Mouse (Mus musculus) lung, embryonic 14.5 days (tissue): ENCODE results near the gene Ramp3. TPM values are rescaled to one million over a fixed set of nuclear protein-coding genes. Genes with fewer than 3 reads are reported as not detected.

Experiments used
- ATAC-seq: fragments of 200-750 bp; cut with Nextera tagmentation; 2 replicates; pipeline ENCODE4 v1.8.0; 2017; ENCODE audit warnings: mild to moderate bottlenecking, moderate TSS enrichment, moderate library complexity; ENCODE audit not compliant: insufficient read depth
- DNase-seq: peaks from one replicate; pipeline ENCODE4 v3.0.0-alpha.2; 2015
- H3K27ac ChIP-seq: fragments of 300-500 bp; sonication (generic); 2 replicates; pipeline ENCODE4 v1.5.1; 2014; ENCODE audit warnings: low read depth, mild to moderate bottlenecking, moderate library complexity
- H3K27me3 ChIP-seq: fragments of 300-500 bp; sonication (generic); 2 replicates; pipeline ENCODE4 v1.6.1; 2014; ENCODE audit warnings: low read length, control low read depth; ENCODE audit not compliant: insufficient read depth
- H3K36me3 ChIP-seq: fragments of 300-500 bp; sonication (generic); 2 replicates; pipeline ENCODE4 v1.6.1; 2014; ENCODE audit warnings: control low read depth; ENCODE audit not compliant: insufficient read depth
- H3K4me1 ChIP-seq: fragments of 300-500 bp; sonication (generic); 2 replicates; pipeline ENCODE4 v1.6.1; 2014; ENCODE audit warnings: antibody characterized with exemption, control low read depth; ENCODE audit not compliant: insufficient read depth
- H3K4me2 ChIP-seq: fragments of 300-500 bp; sonication (generic); 2 replicates; pipeline ENCODE4 v1.6.1; 2014; ENCODE audit warnings: mild to moderate bottlenecking
- H3K4me3 ChIP-seq: fragments of 300-500 bp; sonication (generic); 2 replicates; pipeline ENCODE4 v1.5.1; 2014; ENCODE audit warnings: low read depth, low read length
- H3K9ac ChIP-seq: fragments of 300-500 bp; sonication (generic); 2 replicates; pipeline ENCODE4 v1.6.1; 2014
- H3K9me3 ChIP-seq: fragments of 300-500 bp; sonication (generic); 2 replicates; pipeline ENCODE4 v1.6.1; 2016; ENCODE audit warnings: low read depth, low read length, control low read depth
- CTCF ChIP-seq: IDR thresholded peaks from 2 replicates; pipeline ENCODE4 v1.5.1; 2016; ENCODE audit warnings: antibody characterized with exemption, low read depth
- WGBS: fragments of 180-500 bp; shearing (Covaris S2); extraction: QIAGEN DNeasy Blood & Tissue Kit; methylation state at CpG from one replicate; pipeline ENCODE4 v1.1.7; 2014; 5-methylcytosine and 5-hydroxymethylcytosine counted together
- polyA plus RNA-seq: library from polyadenylated mRNA; unstranded; fragments of >200 nt; fragmentation: Nextera tagmentation; extraction: Ambion mirVana; gene quantifications from 2 replicates; pipeline ENCODE4 v1.2.1, GENCODE M21; 2014

The Ramp3 gene
- polyA plus RNA-seq, 1 experiment from 2014 or later = 1.9 TPM

DNA sequence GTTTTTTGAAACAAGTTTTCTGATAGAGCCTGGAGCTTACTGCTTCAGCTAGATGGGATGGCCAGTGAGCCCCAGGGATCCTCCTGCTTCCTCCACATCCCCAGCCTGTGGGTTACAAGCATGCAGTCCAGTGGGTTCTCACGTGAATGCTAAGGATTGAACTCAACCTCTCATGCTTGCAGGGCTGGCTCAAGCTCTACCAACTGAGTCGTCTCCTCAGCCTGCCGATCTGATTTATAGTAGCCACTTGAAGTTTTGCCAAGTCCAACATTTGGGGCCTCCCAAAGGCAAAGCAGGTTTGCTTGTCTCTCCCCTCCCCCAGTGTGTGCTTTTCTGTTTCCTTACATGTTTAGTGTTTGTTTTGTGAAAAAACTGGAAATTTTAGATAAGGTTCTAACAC lies 43.9 kb downstream of the Ramp3 start:
- Histone ChIP-seq H3K9me3 (no peaks in the 10 kb centered on the region; the same call in 1 of the 2 replicates), H3K4me1 (no peaks in the 10 kb centered on the region), H3K9ac (no peak overlapping the region), H3K27me3 (no peaks in the 10 kb centered on the region), H3K36me3 (no peaks in the 10 kb centered on the region), H3K4me3 (no peak overlapping the region), H3K4me2 (no peak overlapping the region), H3K27ac (no peak overlapping the region)
- WGBS = 43% methylated on average over 3 of the region's 3 CpGs
- DNase-seq (peak; percentile 30), ATAC-seq (no peak)
- no peak for TF ChIP-seq CTCF

DNA sequence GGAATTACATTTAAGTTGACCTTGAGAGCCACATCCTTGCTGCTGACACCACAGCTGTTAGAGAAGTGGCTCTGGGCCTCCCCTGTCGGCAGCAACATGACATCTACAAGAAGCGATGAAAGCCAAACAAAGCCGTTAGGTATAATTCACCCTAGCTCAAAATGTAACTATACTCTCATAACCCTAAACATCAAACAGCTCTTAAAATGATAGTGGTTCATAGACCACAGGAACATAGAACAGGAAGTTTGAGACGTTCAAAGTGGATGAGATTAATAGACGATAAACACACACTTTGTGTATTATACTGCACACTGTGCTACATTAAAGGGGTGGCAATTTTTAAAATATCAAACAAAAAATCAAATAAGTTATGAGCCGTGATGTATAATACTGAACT lies 46.5 kb downstream of the Ramp3 start:
- no peaks in the 10 kb centered on the region for H3K36me3 ChIP-seq
- DNase-seq (no peak), ATAC-seq (no peak)
- H3K4me1 ChIP-seq = no peaks in the 10 kb centered on the region
- 68% methylated on average over 6 of the region's 6 CpGs for WGBS
- H3K4me2 ChIP-seq = no peak overlapping the region
- no peak overlapping the region for H3K4me3 ChIP-seq
- no peak overlapping the region for H3K9ac ChIP-seq
- no peaks in the 10 kb centered on the region; the same call in 1 of the 2 replicates for H3K9me3 ChIP-seq
- no peak overlapping the region for H3K27ac ChIP-seq
- H3K27me3 ChIP-seq = no peaks in the 10 kb centered on the region
- TF ChIP-seq CTCF = no peak

DNA sequence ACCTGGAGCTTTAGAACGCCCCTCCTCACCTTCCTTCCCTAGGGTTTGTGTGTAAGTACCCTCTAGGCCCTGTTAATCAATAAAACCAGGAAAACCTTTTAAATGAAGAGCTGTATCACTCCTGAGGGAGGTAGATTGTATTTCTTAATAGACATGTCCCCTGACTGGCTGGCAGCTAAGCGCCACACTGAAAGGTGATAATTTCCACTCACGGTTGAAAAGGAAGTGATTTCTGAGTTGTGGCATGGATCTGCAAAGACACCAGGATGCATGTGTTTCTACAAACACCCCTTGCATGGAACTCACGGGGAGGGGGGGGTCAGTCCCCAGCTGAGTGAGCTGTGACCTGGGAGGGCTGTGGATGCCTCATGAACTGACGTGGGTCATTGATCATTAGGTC lies 47.2 kb downstream of the Ramp3 start:
- ATAC-seq (no peak), DNase-seq (no peak)
- no peak for TF ChIP-seq CTCF
- Histone ChIP-seq H3K36me3 (no peaks in the 10 kb centered on the region), H3K9me3 (no peaks in the 10 kb centered on the region; the same call in 1 of the 2 replicates), H3K4me3 (no peak overlapping the region), H3K27ac (no peak overlapping the region), H3K4me2 (no peak overlapping the region), H3K9ac (no peak overlapping the region), H3K27me3 (no peaks in the 10 kb centered on the region), H3K4me1 (no peaks in the 10 kb centered on the region)
- 67% methylated on average over 5 of the region's 5 CpGs for WGBS

DNA sequence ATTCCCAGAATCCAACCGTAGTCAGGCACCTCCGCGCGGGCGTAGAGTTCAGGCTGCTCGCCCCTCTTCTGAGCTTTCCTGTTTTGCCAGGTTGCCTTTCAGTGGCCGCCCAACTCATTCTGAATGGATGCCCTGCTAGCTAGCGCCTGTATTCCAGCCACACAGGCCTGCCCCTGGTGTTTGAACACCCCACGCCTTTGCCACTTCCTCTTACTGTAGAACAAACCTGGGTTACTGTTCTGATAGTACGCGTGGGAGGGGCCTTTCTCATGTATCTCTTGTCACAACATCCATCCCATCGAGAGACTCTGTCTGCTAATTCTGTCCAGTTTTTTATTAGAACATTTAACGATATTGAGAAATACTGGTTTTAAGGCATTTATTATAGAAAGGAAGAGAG lies 48.5 kb downstream of the Ramp3 start:
- H3K4me1 ChIP-seq = no peaks in the 10 kb centered on the region
- ATAC-seq = no peak
- no peaks in the 10 kb centered on the region for H3K27me3 ChIP-seq
- no peaks in the 10 kb centered on the region for H3K36me3 ChIP-seq
- no peak overlapping the region for H3K27ac ChIP-seq
- no peaks in the 10 kb centered on the region; the same call in 1 of the 2 replicates for H3K9me3 ChIP-seq
- no peak overlapping the region for H3K9ac ChIP-seq
- 89% methylated on average over 13 of the region's 13 CpGs for WGBS
- no peak for TF ChIP-seq CTCF
- no peak for DNase-seq
- no peak overlapping the region for H3K4me3 ChIP-seq
- no peak overlapping the region for H3K4me2 ChIP-seq

DNA sequence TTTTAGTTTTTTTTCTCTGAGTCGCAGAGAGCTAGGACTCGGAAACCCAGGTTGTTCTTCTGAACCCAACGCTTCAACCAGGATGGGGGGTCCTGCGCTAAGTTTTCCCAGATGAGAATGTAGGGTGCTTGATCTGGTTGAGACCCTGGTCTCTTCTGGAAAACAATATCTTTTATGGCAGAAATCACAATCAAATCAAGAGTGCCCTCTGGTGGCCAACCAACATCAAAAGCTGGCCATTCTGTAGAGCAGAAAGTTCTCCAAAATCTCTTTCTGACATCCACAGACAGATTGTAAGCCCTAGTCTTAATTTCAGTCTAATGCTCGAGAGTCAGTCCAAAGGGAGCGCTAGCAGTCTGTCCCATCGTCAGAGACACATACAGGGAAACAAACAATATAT lies 50.1 kb downstream of the Ramp3 start:
- 90% methylated on average over 7 of the region's 7 CpGs for WGBS
- ATAC-seq = no peak
- H3K27ac ChIP-seq = no peak overlapping the region

DNA sequence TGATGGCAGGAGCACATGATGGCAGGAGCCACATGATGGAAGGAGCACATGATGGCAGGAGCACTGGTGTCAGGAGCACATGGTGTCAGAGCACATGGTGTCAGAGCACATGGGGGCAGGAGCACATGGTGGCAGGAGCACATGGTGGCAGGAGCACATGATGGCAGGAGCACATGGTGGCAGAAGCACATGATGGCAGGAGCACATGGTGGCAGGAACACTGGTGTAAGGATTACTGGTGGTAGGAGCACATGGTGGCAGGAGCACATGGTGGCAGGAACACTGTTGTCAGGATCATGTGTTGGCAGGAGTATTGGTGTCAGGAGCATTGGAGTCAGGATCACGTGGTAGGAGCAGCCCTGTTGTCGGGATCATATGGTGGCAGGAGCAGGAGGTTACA lies 52.1 kb downstream of the Ramp3 start:
- ATAC-seq (no peak), DNase-seq (no peak)
- Histone ChIP-seq H3K36me3 (no peaks in the 10 kb centered on the region), H3K9me3 (no peaks in the 10 kb centered on the region; the same call in 1 of the 2 replicates), H3K9ac (no peak overlapping the region), H3K27ac (no peak overlapping the region), H3K4me2 (no peak overlapping the region), H3K27me3 (no peaks in the 10 kb centered on the region), H3K4me1 (no peaks in the 10 kb centered on the region), H3K4me3 (no peak overlapping the region)
- 65% methylated on average over 2 of the region's 2 CpGs for WGBS
- TF ChIP-seq CTCF = no peak

More for the DNA sequence above, 50.1 kb downstream of the Ramp3 start:
- Histone ChIP-seq H3K4me1 (no peaks in the 10 kb centered on the region), H3K9me3 (no peaks in the 10 kb centered on the region; the same call in 1 of the 2 replicates), H3K4me2 (no peak overlapping the region), H3K36me3 (no peaks in the 10 kb centered on the region), H3K9ac (no peak overlapping the region), H3K27me3 (no peaks in the 10 kb centered on the region), H3K4me3 (no peak overlapping the region)
- DNase-seq = no peak
- no peak for TF ChIP-seq CTCF

DNA sequence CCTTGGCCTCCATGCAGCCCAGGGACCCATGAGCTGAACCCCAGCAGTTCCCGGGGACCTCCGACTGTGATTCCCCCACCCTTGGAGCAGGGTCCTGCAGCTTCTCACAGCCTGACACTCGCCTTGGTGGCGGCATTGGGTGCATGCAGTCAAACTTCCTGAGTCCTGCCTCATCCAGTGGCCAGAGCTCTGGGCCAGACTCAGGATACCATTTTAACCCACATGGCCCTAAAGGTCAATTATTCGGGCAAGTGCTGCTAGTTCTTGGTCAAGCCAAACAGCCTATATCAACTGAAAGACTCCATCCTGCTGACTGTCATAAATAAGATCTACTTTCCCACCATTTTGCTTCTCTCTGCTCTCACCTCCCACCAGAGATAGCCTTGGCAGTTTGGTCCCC lies 62.4 kb downstream of the Ramp3 start:
- Histone ChIP-seq H3K4me2 (no peak overlapping the region), H3K9me3 (no peaks in the 10 kb centered on the region), H3K27ac (no peak overlapping the region), H3K4me1 (no peaks in the 10 kb centered on the region), H3K36me3 (no peaks in the 10 kb centered on the region), H3K27me3 (no peaks in the 10 kb centered on the region), H3K9ac (no peak overlapping the region), H3K4me3 (no peak overlapping the region)
- no peak for TF ChIP-seq CTCF
- 77% methylated on average over 5 of the region's 5 CpGs for WGBS
- DNase-seq (no peak), ATAC-seq (no peak)

DNA sequence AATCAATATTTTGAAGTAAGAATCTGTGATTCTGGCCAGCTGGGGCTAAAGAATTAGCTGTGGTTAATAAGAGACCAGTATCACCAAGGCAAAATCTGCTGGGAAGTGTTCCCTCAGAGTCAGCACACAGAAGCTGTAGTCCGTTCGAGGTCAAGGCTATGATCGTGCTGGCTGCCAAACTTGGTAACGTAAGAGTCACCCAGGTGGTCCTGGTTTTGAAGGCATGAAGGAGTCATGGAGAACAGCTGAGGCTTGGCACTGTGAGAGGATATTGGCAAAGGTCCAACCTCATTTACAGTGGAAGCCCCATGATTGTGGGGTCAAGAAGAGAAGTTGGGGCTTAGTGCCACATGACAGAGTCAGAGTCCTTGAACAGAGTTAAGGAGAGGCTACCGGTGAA lies 68.6 kb downstream of the Ramp3 start:
- ATAC-seq (no peak), DNase-seq (no peak)
- Histone ChIP-seq H3K4me3 (no peak overlapping the region), H3K9ac (no peak overlapping the region), H3K36me3 (no peaks in the 10 kb centered on the region), H3K27me3 (no peaks in the 10 kb centered on the region), H3K4me2 (no peak overlapping the region), H3K27ac (no peak overlapping the region), H3K9me3 (no peaks in the 10 kb centered on the region), H3K4me1 (no peaks in the 10 kb centered on the region)
- 84% methylated on average over 5 of the region's 5 CpGs for whole genome bisulfite sequencing
- TF ChIP-seq CTCF = no peak

Other genes with a start within 250 kb of the Ramp3 start
- gene Ppia, start 243.1 kb upstream of the Ramp3 start, polyA plus RNA-seq = 6,177 and 6,257 TPM in 2 replicates
- 562 and 581 TPM in 2 replicates for gene H2afv, start 214.1 kb upstream of the Ramp3 start, polyA plus RNA-seq
- gene Purb, start 182.6 kb upstream of the Ramp3 start, polyA plus RNA-seq = 25.9 and 27.9 TPM in 2 replicates
- gene Myo1g, start 137.6 kb upstream of the Ramp3 start, polyA plus RNA-seq = 1.2 and 2.1 TPM in 2 replicates
- 88.8 and 94.3 TPM in 2 replicates for gene Ccm2, start 111.6 kb upstream of the Ramp3 start, polyA plus RNA-seq
- 2.5 and 2.7 TPM in 2 replicates for gene Nacad, start 52.5 kb upstream of the Ramp3 start, polyA plus RNA-seq
- 43.2 and 46.6 TPM in 2 replicates for gene Tbrg4, start 32.5 kb upstream of the Ramp3 start, polyA plus RNA-seq
- not detected in 2 replicates for gene Wap, start 19.9 kb upstream of the Ramp3 start, polyA plus RNA-seq
- gene Gm11983, start 179.1 kb downstream of the Ramp3 start, polyA plus RNA-seq = not detected in 2 replicates